Mouse (Mus musculus) stomach, embryonic 14.5 days (tissue): ENCODE data around the gene Gm765. TPM values are rescaled to one million over a fixed set of nuclear protein-coding genes. Genes with fewer than 3 reads are reported as not detected.

Experiments used
- ATAC-seq: fragments of 200-750 bp; cut with Nextera tagmentation; 2 replicates; pipeline ENCODE4 v1.8.0; 2017; ENCODE audit warnings: low read depth, moderate TSS enrichment; ENCODE audit not compliant: insufficient number of reproducible peaks, insufficient read depth, low FRiP score
- H3K27ac ChIP-seq: fragments of 300-500 bp; sonication (generic); 2 replicates; pipeline ENCODE4 v1.5.1; 2014; ENCODE audit warnings: mild to moderate bottlenecking, low read length, moderate library complexity, mixed read lengths
- H3K27me3 ChIP-seq: fragments of 300-500 bp; sonication (generic); 2 replicates; pipeline ENCODE4 v1.6.1; 2014; ENCODE audit warnings: low read length, control low read depth, mixed read lengths; ENCODE audit not compliant: control insufficient read depth, insufficient read depth
- H3K36me3 ChIP-seq: fragments of 300-500 bp; sonication (generic); 2 replicates; pipeline ENCODE4 v1.6.1; 2014; ENCODE audit warnings: mild to moderate bottlenecking, control low read depth, low read length, moderate library complexity, mixed read lengths; ENCODE audit not compliant: control insufficient read depth, insufficient read depth
- H3K4me1 ChIP-seq: fragments of 300-500 bp; sonication (generic); 2 replicates; pipeline ENCODE4 v1.6.1; 2014; ENCODE audit warnings: low read length, control low read depth, mixed read lengths; ENCODE audit not compliant: control insufficient read depth, insufficient read depth
- H3K4me2 ChIP-seq: fragments of 300-500 bp; sonication (generic); replicated peaks from 2 replicates; pipeline ENCODE4 v1.6.1; 2014; ENCODE audit warnings: low read depth, low read length, control low read depth
- H3K4me3 ChIP-seq: fragments of 300-500 bp; sonication (generic); 2 replicates; pipeline ENCODE4 v1.5.1; 2014; ENCODE audit warnings: low read depth, low read length, control low read depth
- H3K9ac ChIP-seq: fragments of 300-500 bp; sonication (generic); replicated peaks from 2 replicates; pipeline ENCODE4 v1.6.1; 2014; ENCODE audit warnings: low read depth, mild to moderate bottlenecking, control low read depth, low read length, moderate library complexity, mixed read lengths
- H3K9me3 ChIP-seq: fragments of 300-500 bp; sonication (generic); 2 replicates; pipeline ENCODE4 v1.6.1; 2016; ENCODE audit warnings: low read depth, low read length, control low read depth; ENCODE audit not compliant: control insufficient read depth
- WGBS: fragments of 180-500 bp; shearing (Covaris S2); extraction: QIAGEN DNeasy Blood & Tissue Kit; methylation state at CpG from one replicate; pipeline ENCODE4 v1.1.7; 2014; 5-methylcytosine and 5-hydroxymethylcytosine counted together
- polyA plus RNA-seq: library from polyadenylated mRNA; unstranded; fragments of >200 nt; fragmentation: Nextera tagmentation; extraction: Ambion mirVana; gene quantifications from 2 replicates; pipeline ENCODE4 v1.2.1, GENCODE M21; 2014

The Gm765 gene
- polyA plus RNA-seq, 1 experiment from 2014 or later, result not detected

DNA sequence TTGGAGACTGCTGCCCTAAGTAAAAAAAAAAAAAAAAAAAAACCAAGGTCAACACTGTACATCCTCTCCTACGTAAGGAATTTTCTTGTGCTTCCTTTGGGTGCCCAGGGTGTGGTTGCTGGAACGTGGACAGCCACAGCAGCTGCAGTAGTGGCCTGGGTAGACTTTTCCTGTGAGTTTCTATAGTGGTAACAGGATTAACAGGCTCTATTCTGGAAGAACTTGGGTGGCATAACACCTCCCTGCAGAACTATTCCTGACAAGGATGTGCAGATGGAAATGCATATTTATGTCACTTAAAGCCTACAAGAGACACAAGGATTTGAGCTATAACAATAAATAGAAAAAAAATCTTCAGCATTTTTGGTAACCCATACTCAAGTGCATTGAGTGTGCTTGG is 83.5 kb downstream of the Gm765 start:
- no peak for ATAC-seq
- H3K27ac ChIP-seq, result no peak overlapping the region
- H3K27me3 ChIP-seq, result no peaks in the 10 kb centered on the region
- no peaks in the 10 kb centered on the region for H3K36me3 ChIP-seq
- H3K4me2 ChIP-seq, result no peak overlapping the region
- H3K9ac ChIP-seq, result no peak overlapping the region
- no peak overlapping the region for H3K4me3 ChIP-seq
- H3K9me3 ChIP-seq, result peaks cover 5% of the 10 kb centered on the region; the same call in 1 of the 2 replicates
- 57% methylated on average over 2 of the region's 2 CpGs for WGBS
- no peaks in the 10 kb centered on the region for H3K4me1 ChIP-seq

DNA sequence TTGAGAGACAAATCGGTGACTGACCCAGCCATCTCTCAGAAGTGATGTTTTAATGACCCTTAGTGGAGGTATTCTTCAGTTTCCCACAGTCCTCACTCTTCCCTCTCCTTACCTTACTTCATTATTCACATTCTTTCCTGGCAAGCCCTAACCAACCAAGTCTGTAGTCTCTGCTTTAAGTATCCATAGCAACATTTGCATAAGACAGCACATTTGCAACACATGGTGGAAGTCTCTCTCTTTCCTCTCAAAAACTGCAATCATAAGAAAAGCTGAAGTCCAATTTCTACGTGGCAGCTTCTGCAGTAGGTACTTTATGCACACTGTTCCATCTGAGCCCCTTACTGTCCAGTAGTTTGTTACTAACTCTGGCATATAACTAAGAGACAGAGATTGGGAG is 96.1 kb downstream of the Gm765 start:
- WGBS, result 76% methylated on average over 2 of the region's 2 CpGs

DNA sequence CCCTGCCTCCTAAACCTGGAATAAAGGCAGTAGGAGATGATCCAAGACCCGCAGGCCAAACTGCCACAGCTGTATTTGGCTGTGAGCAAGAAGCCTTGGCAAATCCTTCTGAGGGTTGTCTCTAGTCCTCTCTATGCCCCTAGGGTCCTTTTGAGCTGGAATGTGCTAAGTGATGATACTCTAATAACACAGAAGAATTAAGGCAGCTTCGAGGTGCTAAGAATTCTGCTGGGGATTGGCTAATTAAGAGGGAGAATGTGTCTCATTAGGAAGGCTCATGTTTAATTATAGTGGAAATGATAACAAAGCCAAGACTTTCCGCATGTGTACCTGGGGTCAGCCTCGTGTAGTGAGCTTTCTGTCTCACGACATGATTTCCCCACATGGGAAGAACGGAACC is 99.4 kb downstream of the Gm765 start:
- H3K27me3 ChIP-seq, result no peaks in the 10 kb centered on the region
- H3K4me3 ChIP-seq, result no peak overlapping the region
- WGBS, result 67% methylated on average over 6 of the region's 6 CpGs
- H3K4me1 ChIP-seq, result no peaks in the 10 kb centered on the region
- no peak overlapping the region for H3K4me2 ChIP-seq
- H3K36me3 ChIP-seq, result no peaks in the 10 kb centered on the region
- no peak overlapping the region for H3K9ac ChIP-seq
- no peak overlapping the region for H3K27ac ChIP-seq
- H3K9me3 ChIP-seq, result no peaks in the 10 kb centered on the region
- no peak for ATAC-seq

More for the DNA sequence above, 96.1 kb downstream of the Gm765 start:
- no peak overlapping the region for H3K4me2 ChIP-seq
- H3K36me3 ChIP-seq, result no peaks in the 10 kb centered on the region
- no peaks in the 10 kb centered on the region for H3K27me3 ChIP-seq
- H3K4me1 ChIP-seq, result no peaks in the 10 kb centered on the region
- no peak overlapping the region for H3K27ac ChIP-seq
- H3K9ac ChIP-seq, result no peak overlapping the region
- H3K4me3 ChIP-seq, result no peak overlapping the region
- ATAC-seq, result no peak
- H3K9me3 ChIP-seq, result no peaks in the 10 kb centered on the region

DNA sequence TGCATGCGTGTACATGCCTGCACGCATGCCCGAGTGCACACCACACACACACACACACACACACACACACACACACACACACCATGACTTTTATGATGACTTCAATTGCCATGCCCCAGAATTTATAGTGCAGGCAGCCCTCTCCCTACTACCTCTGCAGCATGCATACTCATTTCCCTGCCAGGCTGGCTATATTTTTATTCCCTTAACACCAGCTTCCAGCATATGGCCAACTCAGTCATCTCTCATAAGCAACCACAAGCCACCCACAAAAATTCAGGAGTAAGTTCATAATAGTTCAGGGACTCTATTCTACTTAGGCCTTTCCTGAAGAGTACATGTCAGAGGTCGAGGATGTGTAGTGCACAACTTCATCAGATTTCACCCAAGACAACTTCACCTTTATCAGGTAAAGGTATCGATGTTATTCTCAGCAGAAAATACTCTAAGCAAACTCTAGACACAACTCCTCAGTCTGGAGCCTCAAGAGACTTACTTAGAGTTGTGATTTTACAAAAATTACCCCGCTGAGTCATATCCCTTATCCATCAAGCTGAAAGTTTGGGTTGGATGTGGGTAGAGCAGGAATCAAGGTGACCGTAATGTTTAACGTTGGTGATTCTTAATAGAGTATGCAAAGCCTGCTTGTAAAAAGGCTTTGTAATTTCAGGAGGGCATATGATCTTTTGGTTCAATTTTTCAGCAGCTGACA is 101.8 kb downstream of the Gm765 start:
- Histone ChIP-seq H3K4me3 (no peak overlapping the region), H3K4me1 (no peaks in the 10 kb centered on the region), H3K27me3 (no peaks in the 10 kb centered on the region), H3K9me3 (no peaks in the 10 kb centered on the region), H3K4me2 (no peak overlapping the region), H3K27ac (no peak overlapping the region), H3K9ac (no peak overlapping the region), H3K36me3 (no peaks in the 10 kb centered on the region)
- ATAC-seq, result no peak
- 80% methylated on average over 8 of the region's 8 CpGs for WGBS

DNA sequence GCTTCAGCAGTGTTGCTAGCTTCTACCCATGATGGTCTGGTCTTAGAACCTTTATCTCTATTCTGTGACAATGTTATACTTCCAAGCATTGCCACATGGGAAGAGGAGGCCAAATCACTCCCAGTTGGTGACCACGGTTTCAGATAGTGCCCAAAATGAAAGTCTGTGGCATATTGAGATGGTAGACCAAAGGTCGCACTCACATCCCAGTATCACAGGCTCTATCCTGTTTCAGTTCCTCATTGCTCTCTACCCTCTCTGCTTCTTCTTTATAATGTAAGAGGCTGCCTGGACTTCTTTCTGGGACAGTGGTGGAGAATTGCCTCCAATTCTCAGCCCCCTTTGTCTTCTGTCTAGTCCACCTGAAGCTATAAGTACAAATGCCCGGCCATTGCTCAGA is 108.5 kb downstream of the Gm765 start:
- WGBS, result 91% methylated on average over 3 of the region's 3 CpGs
- ATAC-seq, result no peak
- H3K27me3 ChIP-seq, result no peaks in the 10 kb centered on the region

DNA sequence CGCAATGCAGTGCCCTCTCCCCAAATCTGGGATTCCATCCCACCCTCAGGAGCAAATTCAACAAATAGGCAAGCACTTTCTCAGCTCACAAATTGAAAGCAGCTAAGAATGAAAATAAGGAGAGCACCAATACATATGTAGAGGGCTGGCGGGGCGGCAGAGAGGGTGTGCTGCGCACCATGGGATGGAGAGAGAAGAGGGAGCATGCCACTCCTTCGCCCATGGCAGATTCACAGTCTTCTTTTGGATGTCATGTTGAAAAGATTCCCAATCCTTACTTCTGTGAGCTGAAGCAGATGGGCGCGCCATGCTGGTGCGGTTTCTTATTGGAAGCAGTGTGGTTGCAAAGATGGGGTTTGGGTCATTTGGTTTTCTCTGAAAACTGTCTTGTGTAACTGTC is 118.6 kb downstream of the Gm765 start:
- Histone ChIP-seq H3K4me1 (no peaks in the 10 kb centered on the region), H3K27me3 (no peaks in the 10 kb centered on the region), H3K27ac (no peak overlapping the region), H3K4me2 (no peak overlapping the region), H3K9ac (no peak overlapping the region), H3K9me3 (no peaks in the 10 kb centered on the region), H3K4me3 (no peak overlapping the region), H3K36me3 (no peaks in the 10 kb centered on the region)
- WGBS, result 92% methylated on average over 8 of the region's 8 CpGs
- no peak for ATAC-seq

More for the DNA sequence above, 108.5 kb downstream of the Gm765 start:
- Histone ChIP-seq H3K9ac (no peak overlapping the region), H3K36me3 (no peaks in the 10 kb centered on the region), H3K4me1 (no peaks in the 10 kb centered on the region), H3K27ac (no peak overlapping the region), H3K4me3 (no peak overlapping the region), H3K9me3 (no peaks in the 10 kb centered on the region), H3K4me2 (no peak overlapping the region)

DNA sequence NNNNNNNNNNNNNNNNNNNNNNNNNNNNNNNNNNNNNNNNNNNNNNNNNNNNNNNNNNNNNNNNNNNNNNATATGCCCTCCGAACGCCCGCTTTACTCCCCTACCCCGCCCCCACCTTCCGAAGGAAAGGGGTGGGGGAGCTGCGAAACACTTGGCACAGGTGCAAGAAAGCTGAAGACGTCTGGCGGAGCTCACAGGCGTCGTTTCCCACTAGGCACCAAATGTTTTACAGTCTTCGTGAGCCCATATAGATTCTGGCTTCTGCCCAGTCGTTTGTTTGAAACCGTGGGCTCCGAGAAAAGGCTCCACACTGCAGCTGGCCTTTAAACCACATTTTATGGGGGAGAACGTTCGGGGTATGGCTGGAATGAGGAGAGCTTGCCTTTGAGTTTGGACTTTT is 120.6 kb downstream of the Gm765 start:
- ATAC-seq, result no peak
- WGBS, result 64% methylated on average over 16 of the region's 16 CpGs
- H3K9ac ChIP-seq, result no peak overlapping the region
- H3K4me2 ChIP-seq, result no peak overlapping the region
- no peaks in the 10 kb centered on the region for H3K36me3 ChIP-seq
- H3K9me3 ChIP-seq, result no peaks in the 10 kb centered on the region
- no peak overlapping the region for H3K4me3 ChIP-seq
- H3K27me3 ChIP-seq, result no peaks in the 10 kb centered on the region
- H3K4me1 ChIP-seq, result no peaks in the 10 kb centered on the region
- no peak overlapping the region for H3K27ac ChIP-seq

DNA sequence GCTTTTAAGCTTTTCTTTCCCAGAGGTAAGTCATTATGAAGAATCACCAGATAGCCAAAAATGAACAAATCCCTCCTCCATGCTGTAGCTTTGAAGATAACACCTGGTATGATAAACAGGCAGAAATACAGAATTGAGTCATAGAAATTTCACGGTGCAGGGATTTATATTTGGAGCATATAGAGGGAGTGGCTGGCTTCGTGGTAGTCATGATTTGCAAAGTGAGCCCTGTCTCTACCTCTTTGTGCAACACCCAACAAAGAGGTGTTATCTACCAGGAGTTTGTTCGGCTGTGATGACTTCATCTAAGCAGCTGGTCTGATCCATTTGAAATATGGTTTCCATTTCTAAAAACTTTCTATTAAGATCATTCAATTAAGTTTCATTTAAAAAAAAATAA is 130.3 kb downstream of the Gm765 start:
- no peaks in the 10 kb centered on the region for H3K4me1 ChIP-seq
- ATAC-seq, result no peak
- 74% methylated on average over 3 of the region's 3 CpGs for WGBS
- H3K4me2 ChIP-seq, result no peak overlapping the region
- H3K9me3 ChIP-seq, result no peaks in the 10 kb centered on the region
- H3K9ac ChIP-seq, result no peak overlapping the region
- no peak overlapping the region for H3K27ac ChIP-seq
- H3K36me3 ChIP-seq, result no peaks in the 10 kb centered on the region
- H3K4me3 ChIP-seq, result no peak overlapping the region
- H3K27me3 ChIP-seq, result no peaks in the 10 kb centered on the region

DNA sequence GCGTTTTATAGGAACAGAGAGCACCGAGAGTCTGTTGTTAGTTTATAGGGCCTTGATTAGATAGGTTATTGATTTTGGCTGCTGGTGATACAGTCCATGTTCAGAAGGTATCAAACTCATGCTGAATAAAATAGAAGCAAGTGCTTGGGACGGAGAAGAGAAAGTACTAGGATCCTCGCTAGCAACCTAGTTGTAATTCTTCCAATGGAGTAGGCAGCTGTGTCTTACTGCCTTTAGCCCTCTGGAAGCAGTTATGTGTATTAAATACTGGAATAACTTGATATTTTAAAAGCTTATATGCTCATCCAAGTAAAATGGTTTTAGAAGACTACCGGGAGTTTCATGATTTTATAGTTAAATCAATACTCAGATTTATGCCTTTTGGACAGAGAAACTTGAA is 132.3 kb downstream of the Gm765 start:
- Histone ChIP-seq H3K9ac (no peak overlapping the region), H3K4me3 (no peak overlapping the region), H3K4me1 (no peaks in the 10 kb centered on the region), H3K9me3 (no peaks in the 10 kb centered on the region), H3K27ac (no peak overlapping the region), H3K27me3 (no peaks in the 10 kb centered on the region), H3K36me3 (no peaks in the 10 kb centered on the region), H3K4me2 (no peak overlapping the region)
- ATAC-seq, result no peak
- WGBS, result 61% methylated on average over 5 of the region's 5 CpGs
